Mouse (Mus musculus) adrenal gland, postnatal 36 days (tissue): ENCODE data around the gene Arid1b. TPM values are rescaled to one million over a fixed set of nuclear protein-coding genes. Genes with fewer than 3 reads are reported as not detected.

Experiments
- DNase-seq, 2 experiments: peaks; one replicate each; pipeline ENCODE4 v3.0.0; 2021; ENCODE audit warnings: mixed read lengths in 1 of 2
- total RNA-seq, 2 experiments: library from RNA; stranded (reverse); gene quantifications; 2 replicates each; pipeline ENCODE4 v1.2.3; 2021

Arid1b gene
- total RNA-seq, 2 experiments from 2014 or later: 58.6 to 65.2 TPM

DNA sequence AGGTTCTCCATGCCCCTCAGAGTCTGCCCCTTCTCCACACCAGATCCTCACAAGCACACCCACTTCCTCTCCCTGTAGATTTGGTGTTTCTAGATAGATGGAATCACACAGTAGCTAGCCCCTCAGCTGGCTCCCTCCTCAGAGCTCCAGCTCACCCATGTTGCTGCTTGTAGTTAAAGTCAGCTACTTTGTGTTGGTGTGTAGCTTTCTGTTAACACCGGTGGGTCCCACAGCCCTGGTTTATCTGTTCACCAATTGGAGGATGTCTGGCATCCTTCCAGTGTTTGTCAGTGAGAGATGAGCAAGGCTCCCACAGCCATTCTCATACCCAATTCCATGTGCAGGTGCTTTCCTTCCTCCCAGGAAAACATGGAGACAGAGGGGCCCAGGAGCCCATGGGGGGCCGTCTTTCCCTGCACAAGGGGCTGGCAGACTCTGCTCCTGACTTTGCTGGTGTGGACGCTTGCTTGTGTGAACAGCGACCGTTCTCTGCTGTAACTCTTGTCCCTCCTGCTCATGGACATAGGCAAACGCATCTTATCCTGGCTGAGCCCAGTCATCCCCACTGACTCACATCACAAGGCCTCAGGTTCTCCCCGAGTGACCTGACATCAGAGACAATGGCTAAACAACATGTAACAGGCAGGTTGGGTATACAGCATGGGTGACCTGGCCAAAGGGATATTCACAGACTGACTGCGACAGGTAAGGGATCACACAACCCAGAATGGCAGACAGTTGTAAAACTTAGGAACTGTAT lies 200.2 kb downstream of the Arid1b start:
- DNase-seq: peak in 1 of 2 experiments; percentile 52

DNA sequence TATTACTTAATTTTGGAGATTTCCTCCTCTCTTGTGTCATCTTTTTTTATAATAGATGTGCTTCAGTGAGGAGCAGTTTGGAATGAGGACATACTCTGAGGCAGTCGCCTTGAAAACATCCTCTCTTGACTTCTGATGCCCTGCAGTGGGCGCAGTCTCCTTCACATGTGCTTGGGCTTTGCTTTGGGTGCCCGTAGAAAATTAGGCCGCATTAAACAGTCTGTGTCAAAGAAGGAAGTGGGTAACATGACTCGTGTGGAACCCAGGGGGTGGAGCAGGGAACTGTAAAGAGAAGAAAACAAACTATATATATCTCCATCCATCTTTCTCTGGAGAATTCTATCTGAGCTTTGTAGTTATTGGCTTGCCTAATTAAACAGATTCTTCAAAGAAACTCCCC lies 201.3 kb downstream of the Arid1b start:
- no peak for DNase-seq

- DNase-seq: no peak
Measured at GRCm38 (mm10) chr17:5196005-5196404, 201.9 kb downstream of the Arid1b start.

- DNase-seq: no peak
Measured at GRCm38 (mm10) chr17:5196508-5196907, 202.4 kb downstream of the Arid1b start.

DNA sequence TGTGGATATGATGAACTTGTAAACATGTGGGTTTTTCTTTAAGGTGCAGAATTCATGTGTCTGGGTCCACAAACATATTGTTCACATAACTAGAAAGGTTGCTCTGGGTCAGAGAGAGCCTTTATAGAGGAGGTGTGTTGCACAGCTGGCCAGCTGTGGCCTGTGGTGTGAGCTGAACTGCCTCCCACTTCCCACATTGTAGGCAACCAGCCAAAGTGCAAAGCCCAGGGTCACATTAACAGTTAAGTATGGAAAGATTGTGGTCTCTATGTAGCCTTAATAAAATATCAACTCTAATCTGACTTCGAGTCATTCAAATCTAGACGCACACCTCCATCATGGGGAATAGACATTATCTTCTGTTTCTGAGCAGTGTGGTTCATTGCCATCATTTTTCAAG lies 203.0 kb downstream of the Arid1b start:
- no peak for DNase-seq

GRCm38 (mm10) chr17:5197765-5198164 lies 203.6 kb downstream of the Arid1b start:
- no peak for DNase-seq

DNA sequence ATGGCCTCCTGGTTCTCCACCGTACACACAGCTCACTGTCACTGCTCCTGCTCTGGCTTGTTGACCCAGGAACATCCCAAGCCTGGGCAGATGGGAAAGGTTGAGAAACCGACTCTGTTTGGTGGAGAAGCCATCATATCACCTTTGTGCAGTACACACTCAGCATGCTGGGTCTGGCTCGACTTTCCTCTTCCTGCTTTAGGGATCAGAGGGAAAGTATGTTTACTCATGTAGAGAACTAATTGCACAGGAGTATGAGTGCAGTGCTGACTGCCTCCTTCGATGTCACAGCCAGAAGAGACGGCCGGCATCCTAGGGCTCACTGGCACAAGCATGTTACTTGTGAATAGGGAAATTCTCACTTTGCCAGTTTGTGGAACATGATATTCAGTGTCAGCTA lies 204.1 kb downstream of the Arid1b start:
- DNase-seq: no peak

GRCm38 (mm10) chr17:5198811-5199210 lies 204.7 kb downstream of the Arid1b start:
- DNase-seq: no peak

GRCm38 (mm10) chr17:5200638-5201037 lies 206.5 kb downstream of the Arid1b start:
- DNase-seq: peak; percentile 35 to 39

DNA sequence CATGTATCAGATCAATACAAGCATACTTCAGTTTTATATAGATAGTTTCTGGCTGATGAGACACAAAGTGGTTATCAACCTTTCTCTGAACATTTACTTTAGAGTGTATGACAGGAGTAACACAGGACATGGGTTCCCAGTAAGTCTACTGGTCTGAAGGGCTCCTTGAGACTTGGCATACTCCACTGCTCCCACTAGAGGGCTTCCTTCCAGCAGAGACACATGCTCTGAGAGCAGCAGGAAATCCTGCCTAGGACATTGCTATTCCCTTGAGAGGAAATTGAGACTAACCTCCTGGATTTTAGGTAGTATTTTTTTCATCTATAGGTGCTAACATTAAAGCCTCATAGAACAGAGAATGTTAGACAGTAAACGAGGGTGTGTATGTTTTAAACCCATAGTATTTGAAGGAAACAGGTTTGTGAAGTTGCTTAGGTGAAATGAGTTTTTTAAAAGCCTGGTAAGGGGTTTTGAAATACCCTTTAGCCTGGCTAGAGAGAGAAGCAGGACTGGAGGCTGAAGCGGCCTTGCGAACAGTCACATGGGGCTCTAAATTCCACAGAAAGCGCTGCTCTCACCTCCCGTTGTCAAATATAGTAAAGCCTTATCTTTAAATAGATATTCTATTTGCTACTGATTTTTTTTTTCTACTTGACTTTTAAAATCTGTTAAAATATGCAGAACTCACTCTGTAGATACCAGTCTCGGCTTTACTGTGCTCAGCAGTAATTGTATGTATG lies 207.9 kb downstream of the Arid1b start:
- peak; percentile 71 to 76 for DNase-seq

DNA sequence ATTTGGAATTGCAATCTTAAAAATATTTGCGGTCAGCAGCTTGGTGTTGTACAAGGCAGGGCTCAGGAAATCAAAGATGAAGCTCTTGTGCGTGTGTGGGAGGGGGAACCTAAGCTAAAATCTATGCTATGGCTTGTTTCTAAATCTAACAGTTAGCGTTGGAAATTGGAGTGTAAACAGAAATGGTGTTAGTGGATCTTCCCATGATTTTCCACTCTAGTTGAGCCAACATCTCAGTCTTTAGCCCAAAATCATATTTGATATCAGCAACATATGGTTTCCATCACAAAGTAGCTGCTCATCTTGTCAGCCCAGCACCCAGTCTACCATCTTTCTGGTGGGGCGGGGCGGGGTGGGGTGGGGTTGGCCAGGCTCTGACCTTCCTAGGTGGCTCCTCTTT lies 208.6 kb downstream of the Arid1b start:
- no peak for DNase-seq

DNA sequence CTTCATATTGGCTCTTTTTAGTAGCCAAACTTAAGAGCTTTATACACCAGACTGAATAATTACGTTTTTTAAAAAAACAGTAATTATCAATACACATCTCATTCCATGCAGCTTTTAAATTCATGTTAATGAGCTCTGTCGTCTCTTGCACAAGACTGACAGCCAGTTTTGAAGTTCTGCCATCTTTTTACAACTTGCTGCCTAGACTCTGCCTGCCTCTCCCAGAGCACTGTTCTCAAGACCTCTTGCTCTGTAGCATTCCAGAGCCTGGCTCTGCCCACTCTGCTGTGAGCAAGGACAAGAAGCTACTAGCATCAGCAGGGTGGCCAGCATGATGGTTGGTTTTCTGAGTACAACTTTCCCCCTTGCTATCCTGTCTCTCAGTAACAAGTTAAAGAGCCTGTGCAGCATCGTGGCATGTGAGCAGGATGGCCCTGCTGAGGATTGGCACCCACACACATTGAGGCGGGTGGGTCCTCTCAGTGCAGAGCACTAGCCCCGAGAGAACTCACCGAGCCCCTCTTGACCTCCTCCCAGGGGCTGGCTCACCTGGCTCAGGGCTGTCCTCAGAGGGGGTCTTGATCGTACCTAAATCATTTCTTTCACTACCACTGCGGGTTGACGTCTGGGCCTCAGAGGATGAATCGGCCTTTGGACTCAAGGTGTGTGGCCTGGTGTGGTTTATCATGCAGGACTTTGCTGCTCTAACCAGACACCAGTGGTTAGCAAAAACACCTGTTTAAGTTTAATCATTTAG lies 209.4 kb downstream of the Arid1b start:
- DNase-seq: no peak

- no peak for DNase-seq
Measured at GRCm38 (mm10) chr17:5204103-5204665, 210.1 kb downstream of the Arid1b start.

DNA sequence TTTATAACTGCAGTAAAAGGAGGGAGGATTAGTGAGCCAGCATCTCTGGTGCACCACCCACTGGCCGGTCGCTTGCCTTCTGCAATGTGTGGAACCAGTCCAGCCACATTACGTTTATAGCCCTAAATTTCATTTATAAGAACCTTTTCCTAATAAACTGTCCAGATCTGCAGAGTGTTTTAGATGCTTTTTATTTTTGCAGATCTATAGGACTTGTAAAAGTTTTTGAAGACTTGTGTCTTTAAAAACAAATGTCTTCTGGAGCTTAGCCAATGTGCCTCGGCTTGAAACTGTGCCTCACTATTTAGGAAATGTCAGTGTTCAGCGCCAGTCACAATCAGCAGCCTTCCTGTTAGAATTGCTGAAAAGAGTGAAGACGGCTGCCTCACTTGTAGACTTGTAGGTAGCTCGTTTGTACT lies 211.0 kb downstream of the Arid1b start:
- DNase-seq: peak in 1 of 2 experiments; percentile 37

- peak in 1 of 2 experiments; percentile 43 for DNase-seq
Measured at GRCm38 (mm10) chr17:5206731-5207130, 212.6 kb downstream of the Arid1b start.

GRCm38 (mm10) chr17:5207881-5208280 lies 213.7 kb downstream of the Arid1b start:
- no peak for DNase-seq

GRCm38 (mm10) chr17:5208362-5208761 lies 214.2 kb downstream of the Arid1b start:
- DNase-seq: peak in 1 of 2 experiments; percentile 45

- no peak for DNase-seq
Measured at GRCm38 (mm10) chr17:5209076-5209475, 214.9 kb downstream of the Arid1b start.

DNA sequence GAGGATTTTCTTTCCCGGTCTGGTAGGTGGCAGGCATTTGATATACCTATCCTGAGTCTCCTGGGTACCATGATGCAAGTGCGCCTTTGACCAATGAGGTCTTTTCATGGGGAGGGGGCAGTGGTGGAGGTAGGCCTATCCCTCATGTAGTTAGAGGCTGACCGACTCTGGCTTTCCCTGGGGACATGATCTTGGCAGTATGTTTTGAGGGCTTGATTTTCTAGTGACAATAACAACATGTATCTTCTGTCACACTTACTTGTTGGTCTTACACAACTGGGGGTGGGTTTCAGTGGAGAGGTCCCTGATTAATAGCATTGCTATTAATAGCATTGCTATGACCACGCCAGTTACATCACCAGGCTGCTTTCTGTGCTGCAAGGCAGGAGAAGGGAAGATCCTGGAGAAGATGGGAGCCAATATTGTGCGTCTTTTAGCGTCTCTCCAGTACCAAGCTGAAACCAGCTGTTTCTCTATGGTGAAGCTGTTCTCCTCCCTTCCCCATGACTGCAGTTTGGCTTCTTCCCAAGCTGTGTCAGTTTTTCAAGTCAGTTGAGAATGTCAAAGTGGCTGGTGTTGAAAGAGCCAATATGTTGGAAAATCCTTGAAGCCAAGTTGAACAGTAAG lies 216.1 kb downstream of the Arid1b start:
- peak; percentile 66 for DNase-seq

DNA sequence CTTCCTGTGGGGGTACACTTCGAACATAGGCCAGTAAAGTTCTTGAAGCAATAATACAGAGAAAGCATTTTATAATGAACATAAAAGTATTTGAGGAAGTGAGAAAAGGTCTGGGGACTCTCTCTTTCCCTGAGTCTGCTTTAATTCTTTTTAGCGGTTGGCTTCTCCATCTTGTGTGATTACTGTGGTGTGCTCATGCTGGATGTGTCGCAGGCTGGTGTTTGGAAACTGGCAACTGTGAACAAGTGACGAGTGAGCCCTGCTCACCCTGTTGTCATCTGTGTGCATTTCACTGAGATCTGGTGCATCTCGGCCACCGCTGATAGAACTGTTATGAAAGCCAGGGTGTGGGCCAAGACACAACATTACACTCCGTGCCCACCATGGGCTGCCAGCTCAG lies 216.8 kb downstream of the Arid1b start:
- DNase-seq: no peak

DNA sequence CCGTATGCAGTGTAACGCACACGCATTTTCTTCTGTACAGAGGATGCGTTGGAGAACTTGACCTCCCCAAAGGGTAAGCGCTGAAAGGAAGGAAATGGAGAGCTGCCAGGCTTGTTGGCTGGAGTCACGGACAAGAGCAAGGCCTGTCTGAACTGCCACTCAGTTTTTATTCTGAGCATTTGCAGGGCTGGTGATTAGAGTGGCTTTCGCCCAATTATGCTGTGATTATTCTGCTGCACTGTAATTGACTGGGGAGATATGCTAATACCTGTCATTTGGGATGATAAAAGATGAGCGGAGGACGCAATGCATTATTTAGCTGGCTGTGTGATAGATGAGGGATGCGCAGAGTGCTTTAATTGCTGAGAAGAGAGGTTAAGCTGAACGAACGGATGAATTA lies 218.0 kb downstream of the Arid1b start:
- peak; percentile 85 to 88 for DNase-seq

- no peak for DNase-seq
Measured at GRCm38 (mm10) chr17:5213441-5213840, 219.3 kb downstream of the Arid1b start.
